Mouse (Mus musculus) neutrophil, adult 65 days (primary cell): ENCODE data around the gene Srd5a2. TPM values are rescaled to one million over a fixed set of nuclear protein-coding genes. Genes with fewer than 3 reads are reported as not detected.

ENCODE experiments used
- total RNA-seq: library from RNA; stranded (reverse); gene quantifications from 2 replicates; pipeline ENCODE4 v1.2.4, GENCODE M21; 2023

Gene Srd5a2
- not detected in 2 replicates for total RNA-seq

DNA sequence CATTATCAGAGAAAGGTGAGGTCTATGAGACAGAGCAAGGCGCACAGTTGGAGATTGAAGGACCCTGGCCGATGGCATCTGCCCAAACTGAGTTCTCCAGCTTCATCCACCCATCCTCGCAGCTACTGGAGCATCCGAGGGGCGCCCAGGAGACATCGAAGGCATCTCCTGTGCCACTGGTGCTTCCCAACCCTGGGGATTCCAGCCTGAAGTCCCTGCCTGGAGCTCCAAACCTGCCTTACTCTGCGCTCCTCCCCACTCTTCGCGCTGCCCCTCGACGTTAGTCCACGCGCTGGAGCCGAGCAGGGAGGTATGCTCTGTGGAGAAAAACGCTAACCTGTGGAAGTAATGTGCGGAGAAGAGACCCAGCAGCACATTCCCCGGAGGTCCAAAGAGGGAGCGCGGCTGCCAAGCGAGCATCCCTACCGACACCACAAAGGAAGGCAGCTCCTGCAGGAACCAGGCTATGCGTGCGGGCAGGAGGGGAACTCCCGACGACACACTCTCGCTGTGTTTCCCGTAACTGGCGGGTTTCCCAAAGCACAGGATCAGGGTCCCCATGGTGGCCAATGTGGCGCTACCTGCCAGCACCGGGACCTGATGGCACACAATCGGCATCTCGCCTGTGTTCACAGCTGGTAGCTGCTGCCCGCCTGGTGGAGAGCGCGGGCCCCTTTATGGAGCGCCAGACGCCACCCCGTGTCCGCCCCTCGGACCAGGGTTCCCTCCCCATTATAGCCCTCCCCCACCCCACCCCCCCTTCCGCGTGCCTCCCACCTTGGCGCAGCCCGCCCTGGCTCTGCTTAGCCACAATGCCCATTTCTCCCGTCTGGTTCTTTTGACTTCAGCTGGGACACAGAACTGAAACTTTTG is at the start of gene Srd5a2:
Srd5a2 (minus strand) TSS at position 707 of the 873 bp plus-strand sequence.

Other genes starting within 250 kb of the Srd5a2 start
- gene Ehd3, start 243.8 kb downstream of the Srd5a2 start, total RNA-seq: 0.57 and 0.86 TPM in 2 replicates
- gene Xdh, start 97.7 kb downstream of the Srd5a2 start, total RNA-seq: 787 and 1,006 TPM in 2 replicates
- gene Memo1, start 247.6 kb upstream of the Srd5a2 start, total RNA-seq: 25.3 and 33.3 TPM in 2 replicates